18 mouse cellular contexts compared by ENCODE assay signal in genomic region chr2:8214751-8215150, GRCm38 (mm10).
"Had no signal": no experiment of that assay in that cellular context is flagged by ENCODE, and none has a peak within 500 bp of the region (broad histone marks: within the 10 kb centered on the region; RNA-seq: fewer than 3 reads in every experiment).

No protein-coding gene starts in this region.

- DNase-seq: lung, adult 18-20 months; lung, embryonic 14.5 days; lung, postnatal 10 days; lung, postnatal 4 days; midbrain, embryonic 14.5 days; retina, postnatal 1 day; right cerebral cortex, postnatal 14 days; right cerebral cortex, postnatal 4 days; spleen, adult 18-20 months; thymus, adult 18-20 months; thymus, postnatal 14 days; thymus, postnatal 36 days had no signal

- H3K27ac ChIP-seq: midbrain, embryonic 10.5 days; midbrain, embryonic 12.5 days; neural tube, embryonic 13.5 days; neural tube, embryonic 15.5 days had no signal

- ATAC-seq: midbrain, embryonic 16.5 days had no signal

- H3K4me3 ChIP-seq: midbrain, embryonic 10.5 days; midbrain, embryonic 12.5 days; myocyte; neural tube, embryonic 13.5 days; neural tube, embryonic 15.5 days had no signal
